Mouse (Mus musculus): ENCODE measurements at regions not wholly inside any gene's neighbourhood (a gene's known extent, or its start where the extent isn't known, plus 50 kb on each side); places are given as distances from the start of the nearest gene placed in this dataset.

GRCm38 (mm10) chr2:75137983-75138745, 312.6 kb downstream of the Mtx2 start:
- DNase-seq (ENCODE audit: low spot score): peak; percentile 65
- Histone ChIP-seq H3K9me3 (no peaks in the 10 kb centered on the region), H3K4me3 (peak overlapping the region; percentile 50), H3K27me3 (ENCODE audit: insufficient read depth, poor library complexity, severe bottlenecking) (peaks cover 90% of the 10 kb centered on the region), H3K27ac (no peak overlapping the region), H3K4me1 (replicated peaks) (peaks cover 14% of the 10 kb centered on the region), H3K36me3 (no peaks in the 10 kb centered on the region)
- 6% methylated on average over 29 of the region's 29 CpGs for WGBS

- H3K9me3 ChIP-seq: no peaks in the 10 kb centered on the region
- DNase-seq (ENCODE audit: low spot score): no peak
- H3K4me3 ChIP-seq: no peak overlapping the region
- 32% methylated on average over 9 of the region's 9 CpGs for whole genome bisulfite sequencing
- peaks cover 87% of the 10 kb centered on the region for H3K27me3 ChIP-seq (ENCODE audit: insufficient read depth, poor library complexity, severe bottlenecking)
- no peaks in the 10 kb centered on the region for H3K36me3 ChIP-seq
- no peak overlapping the region for H3K27ac ChIP-seq
- H3K4me1 ChIP-seq (replicated peaks): peaks cover 14% of the 10 kb centered on the region
Measured at GRCm38 (mm10) chr2:75138746-75139060, 313.1 kb downstream of the Mtx2 start.

- Histone ChIP-seq H3K4me1 (replicated peaks) (peaks cover 14% of the 10 kb centered on the region), H3K27ac (no peak overlapping the region), H3K27me3 (ENCODE audit: insufficient read depth, poor library complexity, severe bottlenecking) (peaks cover 87% of the 10 kb centered on the region), H3K9me3 (no peaks in the 10 kb centered on the region), H3K4me3 (no peak overlapping the region), H3K36me3 (no peaks in the 10 kb centered on the region)
- DNase-seq (ENCODE audit: low spot score): no peak
- 64% methylated on average over 2 of the region's 2 CpGs for WGBS
Measured at GRCm38 (mm10) chr2:75139544-75139943, 313.9 kb downstream of the Mtx2 start.

GRCm38 (mm10) chr2:75142675-75143074, 317.1 kb downstream of the Mtx2 start:
- peaks cover 77% of the 10 kb centered on the region for H3K27me3 ChIP-seq (ENCODE audit: insufficient read depth, poor library complexity, severe bottlenecking)
- H3K9me3 ChIP-seq: no peaks in the 10 kb centered on the region
- H3K27ac ChIP-seq: no peak overlapping the region
- H3K4me1 ChIP-seq (replicated peaks): peaks cover 7% of the 10 kb centered on the region
- no peaks in the 10 kb centered on the region for H3K36me3 ChIP-seq
- 9% methylated on average over 2 of the region's 2 CpGs for WGBS
- H3K4me3 ChIP-seq: no peak overlapping the region
- no peak for DNase-seq (ENCODE audit: low spot score)

GRCm38 (mm10) chr2:75144861-75145260, 319.3 kb downstream of the Mtx2 start:
- DNase-seq (ENCODE audit: low spot score): no peak
- Histone ChIP-seq H3K36me3 (no peaks in the 10 kb centered on the region), H3K27me3 (ENCODE audit: insufficient read depth, poor library complexity, severe bottlenecking) (peaks cover 61% of the 10 kb centered on the region), H3K9me3 (no peaks in the 10 kb centered on the region), H3K4me1 (replicated peaks) (peaks cover 3% of the 10 kb centered on the region), H3K27ac (no peak overlapping the region), H3K4me3 (no peak overlapping the region)
- WGBS: 86% methylated on average over 12 of the region's 12 CpGs

GRCm38 (mm10) chr2:75146256-75146655, 320.7 kb downstream of the Mtx2 start:
- H3K4me3 ChIP-seq: no peak overlapping the region
- H3K27ac ChIP-seq: no peak overlapping the region
- WGBS: 72% methylated on average over 6 of the region's 6 CpGs
- peaks cover 47% of the 10 kb centered on the region for H3K27me3 ChIP-seq (ENCODE audit: insufficient read depth, poor library complexity, severe bottlenecking)
- H3K9me3 ChIP-seq: no peaks in the 10 kb centered on the region
- H3K36me3 ChIP-seq: no peaks in the 10 kb centered on the region
- H3K4me1 ChIP-seq (replicated peaks): peaks cover 3% of the 10 kb centered on the region
- DNase-seq (ENCODE audit: low spot score): no peak

- no peaks in the 10 kb centered on the region for H3K36me3 ChIP-seq
- H3K4me1 ChIP-seq (replicated peaks): peaks cover 3% of the 10 kb centered on the region
- WGBS: 66% methylated on average over 9 of the region's 9 CpGs
- H3K4me3 ChIP-seq: no peak overlapping the region
- DNase-seq (ENCODE audit: low spot score): no peak
- H3K27ac ChIP-seq: no peak overlapping the region
- peaks cover 41% of the 10 kb centered on the region for H3K27me3 ChIP-seq (ENCODE audit: insufficient read depth, poor library complexity, severe bottlenecking)
- H3K9me3 ChIP-seq: no peaks in the 10 kb centered on the region
Measured at GRCm38 (mm10) chr2:75147399-75147798, 321.8 kb downstream of the Mtx2 start.

- DNase-seq (ENCODE audit: low spot score): no peak
- Histone ChIP-seq H3K36me3 (no peaks in the 10 kb centered on the region), H3K27me3 (ENCODE audit: insufficient read depth, poor library complexity, severe bottlenecking) (peaks cover 38% of the 10 kb centered on the region), H3K27ac (no peak overlapping the region), H3K4me1 (replicated peaks) (no peaks in the 10 kb centered on the region), H3K4me3 (no peak overlapping the region), H3K9me3 (no peaks in the 10 kb centered on the region)
- 60% methylated on average over 8 of the region's 8 CpGs for WGBS
Measured at GRCm38 (mm10) chr2:75147967-75148366, 322.4 kb downstream of the Mtx2 start.

GRCm38 (mm10) chr2:75149036-75149435, 323.4 kb downstream of the Mtx2 start:
- WGBS: 84% methylated on average over 5 of the region's 5 CpGs
- H3K27me3 ChIP-seq (ENCODE audit: insufficient read depth, poor library complexity, severe bottlenecking): peaks cover 32% of the 10 kb centered on the region
- DNase-seq (ENCODE audit: low spot score): no peak

GRCm38 (mm10) chr2:75149562-75149961, 324.0 kb downstream of the Mtx2 start:
- H3K9me3 ChIP-seq: no peaks in the 10 kb centered on the region
- DNase-seq (ENCODE audit: low spot score): no peak
- no peaks in the 10 kb centered on the region for H3K36me3 ChIP-seq
- no peak overlapping the region for H3K27ac ChIP-seq
- H3K4me1 ChIP-seq (replicated peaks): no peaks in the 10 kb centered on the region
- H3K27me3 ChIP-seq (ENCODE audit: insufficient read depth, poor library complexity, severe bottlenecking): peaks cover 27% of the 10 kb centered on the region
- H3K4me3 ChIP-seq: 0 out of 2 replicates have a peak overlapping the region, but pooled peaks have one; percentile 13
- WGBS: 57% methylated on average over 12 of the region's 12 CpGs

More at GRCm38 (mm10) chr2:75149036-75149435, 323.4 kb downstream of the Mtx2 start:
- H3K36me3 ChIP-seq: no peaks in the 10 kb centered on the region
- no peaks in the 10 kb centered on the region for H3K4me1 ChIP-seq (replicated peaks)
- no peak overlapping the region for H3K27ac ChIP-seq
- no peak overlapping the region for H3K4me3 ChIP-seq
- H3K9me3 ChIP-seq: no peaks in the 10 kb centered on the region

- no peaks in the 10 kb centered on the region for H3K9me3 ChIP-seq
- no peaks in the 10 kb centered on the region for H3K4me1 ChIP-seq (replicated peaks)
- no peaks in the 10 kb centered on the region for H3K36me3 ChIP-seq
- no peak overlapping the region for H3K4me3 ChIP-seq
- no peak overlapping the region for H3K27ac ChIP-seq
- 4% methylated on average over 6 of the region's 6 CpGs for WGBS
- H3K27me3 ChIP-seq (ENCODE audit: insufficient read depth, poor library complexity, severe bottlenecking): peaks cover 14% of the 10 kb centered on the region
- peak; percentile 45 for DNase-seq (ENCODE audit: low spot score)
Measured at GRCm38 (mm10) chr2:75150986-75151385, 325.4 kb downstream of the Mtx2 start.

- H3K36me3 ChIP-seq: no peaks in the 10 kb centered on the region
- no peak overlapping the region for H3K4me3 ChIP-seq
- no peaks in the 10 kb centered on the region for H3K4me1 ChIP-seq (replicated peaks)
- H3K9me3 ChIP-seq: no peaks in the 10 kb centered on the region
- no peak for DNase-seq (ENCODE audit: low spot score)
- H3K27ac ChIP-seq: no peak overlapping the region
- peaks cover 9% of the 10 kb centered on the region for H3K27me3 ChIP-seq (ENCODE audit: insufficient read depth, poor library complexity, severe bottlenecking)
- 91% methylated on average over 8 of the region's 8 CpGs for WGBS
Measured at GRCm38 (mm10) chr2:75151519-75151918, 325.9 kb downstream of the Mtx2 start.

- H3K27ac ChIP-seq: no peak overlapping the region
- 31% methylated on average over 6 of the region's 6 CpGs for WGBS
- H3K27me3 ChIP-seq (ENCODE audit: insufficient read depth, poor library complexity, severe bottlenecking): peaks cover 7% of the 10 kb centered on the region
- H3K4me3 ChIP-seq: no peak overlapping the region
- H3K9me3 ChIP-seq: no peaks in the 10 kb centered on the region
- H3K4me1 ChIP-seq (replicated peaks): no peaks in the 10 kb centered on the region
- H3K36me3 ChIP-seq: no peaks in the 10 kb centered on the region
- peak; percentile 50 for DNase-seq (ENCODE audit: low spot score)
Measured at GRCm38 (mm10) chr2:75152477-75152990, 326.9 kb downstream of the Mtx2 start.

All from hindbrain, embryonic 10.5 days (tissue).